Mouse (Mus musculus) lung, postnatal 0 days (tissue): ENCODE results near the gene Evl. TPM values are rescaled to one million over a fixed set of nuclear protein-coding genes. Genes with fewer than 3 reads are reported as not detected.

Experiments
- ATAC-seq: fragments of 200-750 bp; cut with Nextera tagmentation; 2 replicates; pipeline ENCODE4 v1.8.0; 2017; ENCODE audit warnings: moderate library complexity
- DNase-seq: peaks from one replicate; pipeline ENCODE4 v3.0.0-alpha.2; 2016; ENCODE audit warnings: low spot score
- H3K27ac ChIP-seq: fragments of 300-500 bp; sonication (generic); 2 replicates; pipeline ENCODE4 v1.5.1; 2014; ENCODE audit warnings: antibody characterized with exemption, mild to moderate bottlenecking, low read length, mixed read lengths
- H3K27me3 ChIP-seq: fragments of 300-500 bp; sonication (generic); replicated peaks from 2 replicates; pipeline ENCODE4 v1.6.1; 2014; ENCODE audit warnings: low read length, mixed read lengths; ENCODE audit not compliant: insufficient read depth
- H3K36me3 ChIP-seq: fragments of 300-500 bp; sonication (generic); 2 replicates; pipeline ENCODE4 v1.6.1; 2014; ENCODE audit warnings: low read length, mixed read lengths; ENCODE audit not compliant: insufficient read depth
- H3K4me1 ChIP-seq: fragments of 300-500 bp; sonication (generic); 2 replicates; pipeline ENCODE4 v1.6.1; 2014; ENCODE audit warnings: antibody characterized with exemption, low read depth, low read length, mixed read lengths; ENCODE audit not compliant: insufficient read depth
- H3K4me2 ChIP-seq: fragments of 300-500 bp; sonication (generic); replicated peaks from 2 replicates; pipeline ENCODE4 v1.6.1; 2014; ENCODE audit warnings: low read depth, mild to moderate bottlenecking, low read length, moderate library complexity, mixed read lengths
- H3K4me3 ChIP-seq: fragments of 300-500 bp; sonication (generic); 2 replicates; pipeline ENCODE4 v1.5.1; 2014; ENCODE audit warnings: low read depth, low read length
- H3K9ac ChIP-seq: fragments of 300-500 bp; sonication (generic); replicated peaks from 2 replicates; pipeline ENCODE4 v1.6.1; 2014; ENCODE audit warnings: low read depth, mild to moderate bottlenecking
- H3K9me3 ChIP-seq: fragments of 300-500 bp; sonication (generic); 2 replicates; pipeline ENCODE4 v1.6.1; 2016; ENCODE audit warnings: low read length, mixed read lengths
- CTCF ChIP-seq: IDR thresholded peaks from 2 replicates; pipeline ENCODE4 v1.5.1; 2016; ENCODE audit warnings: antibody characterized with exemption, mild to moderate bottlenecking
- EP300 ChIP-seq: IDR thresholded peaks from 2 replicates; pipeline ENCODE4 v1.6.1; 2016; ENCODE audit warnings: antibody characterized with exemption, mild to moderate bottlenecking, control low read depth
- WGBS: fragments of 180-500 bp; shearing (Covaris S2); extraction: QIAGEN DNeasy Blood & Tissue Kit; methylation state at CpG from one replicate; pipeline ENCODE4 v1.1.7; 2014; 5-methylcytosine and 5-hydroxymethylcytosine counted together
- polyA plus RNA-seq: library from polyadenylated mRNA; unstranded; fragments of >200 nt; fragmentation: Nextera tagmentation; extraction: Ambion mirVana; gene quantifications from 2 replicates; pipeline ENCODE4 v1.2.1, GENCODE M21; 2015

Evl gene
- polyA plus RNA-seq, 1 experiment from 2014 or later: 45.5 TPM

DNA sequence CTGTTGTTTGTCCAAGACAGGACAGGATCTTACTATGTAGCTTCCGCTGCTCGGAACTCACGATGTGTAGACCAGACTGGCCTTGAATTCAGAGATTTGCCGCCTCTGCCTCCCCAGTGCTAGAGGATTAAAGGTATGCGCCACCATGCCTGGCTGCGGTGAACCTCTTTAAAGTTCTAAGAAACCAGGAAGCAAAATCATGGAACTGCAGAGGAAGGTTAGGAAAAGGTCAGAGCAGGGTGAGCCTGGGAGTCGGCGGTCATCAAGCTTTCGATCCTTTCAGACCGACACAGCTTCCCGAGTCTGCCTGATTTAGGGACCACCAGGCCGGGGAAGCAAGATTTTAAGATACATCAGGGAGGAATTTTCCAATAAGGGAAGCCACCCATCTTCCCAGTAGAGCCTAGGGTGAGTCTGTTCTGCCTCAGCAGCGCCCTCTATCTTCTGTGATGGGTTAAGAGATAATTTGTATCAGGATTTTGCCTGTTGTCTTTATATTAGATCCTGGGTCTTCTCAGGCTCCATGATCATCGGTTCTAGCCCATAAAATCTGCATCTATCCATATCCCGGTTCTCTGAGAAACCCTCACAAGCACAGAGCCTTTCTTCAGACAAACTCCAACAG is 7.2 kb upstream of the Evl start:
- H3K9ac ChIP-seq: no peak overlapping the region
- no peaks in the 10 kb centered on the region for H3K27me3 ChIP-seq
- H3K4me1 ChIP-seq: no peaks in the 10 kb centered on the region
- H3K4me3 ChIP-seq: no peak overlapping the region
- H3K4me2 ChIP-seq: peak overlapping the region; percentile 15; the same call in 1 of the 2 replicates
- no peak for TF ChIP-seq EP300
- TF ChIP-seq CTCF: peak; percentile 48
- 43% methylated on average over 15 of the region's 15 CpGs for WGBS
- ATAC-seq (peak; percentile 26; the same call in 1 of the 2 replicates), DNase-seq (no peak)
- H3K27ac ChIP-seq: no peak overlapping the region
- no peaks in the 10 kb centered on the region for H3K9me3 ChIP-seq
- H3K36me3 ChIP-seq: no peaks in the 10 kb centered on the region

DNA sequence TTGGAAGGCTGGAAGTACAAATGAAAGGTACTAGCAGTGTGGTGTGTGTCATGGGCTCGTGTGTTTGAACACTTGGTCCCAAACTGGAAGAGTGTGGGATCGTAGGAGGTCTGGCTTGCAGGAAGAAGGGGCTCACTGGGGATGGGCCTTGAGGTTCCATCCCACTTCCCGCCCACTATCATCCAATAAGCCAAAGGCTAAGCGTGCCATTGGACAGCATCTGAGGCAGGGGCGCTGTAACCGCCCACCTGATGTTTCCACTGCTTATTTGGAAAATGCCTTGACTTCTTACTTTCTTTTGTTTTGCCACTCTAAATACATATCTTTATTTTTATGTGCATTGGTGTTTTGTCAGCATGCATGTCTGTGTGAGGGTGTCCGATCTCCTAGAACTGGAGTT is 2.8 kb upstream of the Evl start:
- ATAC-seq (no peak), DNase-seq (no peak)
- 87% methylated on average over 7 of the region's 7 CpGs for WGBS
- no peak overlapping the region for H3K9ac ChIP-seq
- no peaks in the 10 kb centered on the region for H3K36me3 ChIP-seq
- H3K9me3 ChIP-seq: no peaks in the 10 kb centered on the region
- TF ChIP-seq CTCF (no peak), EP300 (no peak)
- H3K4me3 ChIP-seq: no peak overlapping the region
- H3K27me3 ChIP-seq: no peaks in the 10 kb centered on the region
- H3K4me2 ChIP-seq: no peak overlapping the region
- no peaks in the 10 kb centered on the region for H3K4me1 ChIP-seq
- no peak overlapping the region for H3K27ac ChIP-seq

DNA sequence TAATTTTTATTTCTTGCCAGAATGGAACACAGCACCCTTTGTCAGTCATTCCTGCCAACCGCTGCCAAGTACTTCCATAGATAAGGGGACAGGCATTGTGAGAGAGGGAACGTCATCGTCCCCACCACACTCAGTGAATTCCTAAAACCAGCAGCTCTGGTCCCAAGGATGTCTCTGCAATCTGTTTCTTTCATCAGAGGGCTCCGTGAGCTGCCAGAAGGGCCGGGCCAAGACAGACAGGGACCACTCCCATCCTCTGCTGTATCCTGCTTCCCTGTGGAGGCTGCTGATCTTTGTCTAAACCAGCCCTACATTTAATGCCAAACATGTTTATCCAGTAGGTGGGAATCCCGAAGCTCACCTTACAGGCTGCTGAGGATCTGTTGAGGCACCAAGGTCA is 1.4 kb upstream of the Evl start:
- no peak for TF ChIP-seq EP300
- no peak for TF ChIP-seq CTCF
- Histone ChIP-seq H3K4me1 (no peaks in the 10 kb centered on the region), H3K4me2 (no peak overlapping the region), H3K27me3 (no peaks in the 10 kb centered on the region), H3K4me3 (no peak overlapping the region), H3K36me3 (no peaks in the 10 kb centered on the region), H3K9ac (no peak overlapping the region), H3K27ac (no peak overlapping the region), H3K9me3 (no peaks in the 10 kb centered on the region)
- no peak for ATAC-seq
- 39% methylated on average over 6 of the region's 6 CpGs for WGBS
- peak; percentile 43 for DNase-seq

DNA sequence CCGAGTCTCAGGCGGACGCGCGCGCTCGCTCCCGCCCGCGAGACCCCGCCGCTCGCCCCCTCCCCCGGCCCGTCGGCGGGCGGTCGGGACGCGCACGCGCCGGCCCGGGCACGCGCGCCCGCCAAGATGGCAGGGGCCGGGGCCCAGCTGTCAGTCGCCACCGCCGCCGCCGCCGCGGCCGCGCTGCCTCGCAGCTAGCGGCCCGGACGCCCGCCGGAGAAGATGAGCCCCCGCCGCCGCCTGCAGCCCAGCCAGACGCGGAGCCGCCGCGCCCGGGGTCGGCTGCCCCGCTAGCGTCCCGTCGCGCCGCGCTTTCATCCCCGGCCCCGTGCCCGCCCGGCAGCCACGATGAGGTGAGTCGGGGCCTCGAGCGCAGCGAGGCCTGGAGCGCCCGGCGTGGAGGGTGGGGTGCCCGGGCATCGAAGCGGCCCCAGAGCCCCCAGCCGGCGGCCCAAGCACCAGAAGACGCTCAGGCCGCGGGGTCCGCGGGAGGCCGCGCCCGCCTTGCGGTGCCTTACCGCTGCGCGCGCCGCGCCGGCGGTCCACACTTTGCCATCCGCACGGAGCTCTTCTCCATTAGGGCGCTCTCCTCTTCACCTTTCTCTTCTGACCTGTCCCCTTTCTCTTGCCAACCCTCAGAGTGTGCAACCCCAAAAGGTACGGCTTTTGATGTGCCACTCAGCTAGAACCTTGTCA is 489 bp downstream of the Evl start:
- peak overlapping the region; percentile 93 for H3K4me3 ChIP-seq
- peak overlapping the region; percentile 80 for H3K4me2 ChIP-seq
- TF ChIP-seq EP300 (no peak), CTCF (no peak)
- no peaks in the 10 kb centered on the region for H3K4me1 ChIP-seq
- no peaks in the 10 kb centered on the region for H3K27me3 ChIP-seq
- peak overlapping the region; percentile 66; the same call in 1 of the 2 replicates for H3K27ac ChIP-seq
- DNase-seq: peak; percentile 34
- WGBS: 3% methylated on average over 48 of the region's 100 CpGs
- peak; percentile 83 for ATAC-seq
- H3K9me3 ChIP-seq: no peaks in the 10 kb centered on the region
- no peaks in the 10 kb centered on the region for H3K36me3 ChIP-seq
- peak overlapping the region; percentile 83 for H3K9ac ChIP-seq

DNA sequence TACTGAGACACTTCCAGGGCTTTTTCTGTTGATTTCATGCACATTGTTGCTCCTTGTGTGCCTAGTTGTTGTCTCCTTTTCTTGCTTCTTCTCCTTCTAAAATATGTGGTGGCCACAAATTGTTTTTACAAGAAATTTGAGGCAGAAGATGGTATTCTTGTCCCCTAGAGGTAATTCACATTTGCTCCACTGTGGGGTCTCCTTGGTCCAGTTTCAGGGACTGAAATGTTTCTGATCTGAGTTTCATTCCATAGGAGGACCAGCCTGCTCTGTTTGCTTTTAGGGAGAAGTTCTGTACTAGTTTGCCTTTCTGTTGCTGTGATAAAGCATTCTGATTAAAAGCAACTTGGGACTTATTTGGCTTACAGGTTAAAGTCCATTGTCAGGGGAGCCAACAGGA is 3.7 kb downstream of the Evl start:
- no peak for ATAC-seq
- DNase-seq: no peak
- Histone ChIP-seq H3K4me3 (no peak overlapping the region), H3K4me2 (no peak overlapping the region), H3K9ac (no peak overlapping the region), H3K27ac (no peak overlapping the region), H3K4me1 (no peaks in the 10 kb centered on the region), H3K27me3 (no peaks in the 10 kb centered on the region), H3K9me3 (no peaks in the 10 kb centered on the region), H3K36me3 (no peaks in the 10 kb centered on the region)
- TF ChIP-seq CTCF (peak; percentile 29), EP300 (no peak)

DNA sequence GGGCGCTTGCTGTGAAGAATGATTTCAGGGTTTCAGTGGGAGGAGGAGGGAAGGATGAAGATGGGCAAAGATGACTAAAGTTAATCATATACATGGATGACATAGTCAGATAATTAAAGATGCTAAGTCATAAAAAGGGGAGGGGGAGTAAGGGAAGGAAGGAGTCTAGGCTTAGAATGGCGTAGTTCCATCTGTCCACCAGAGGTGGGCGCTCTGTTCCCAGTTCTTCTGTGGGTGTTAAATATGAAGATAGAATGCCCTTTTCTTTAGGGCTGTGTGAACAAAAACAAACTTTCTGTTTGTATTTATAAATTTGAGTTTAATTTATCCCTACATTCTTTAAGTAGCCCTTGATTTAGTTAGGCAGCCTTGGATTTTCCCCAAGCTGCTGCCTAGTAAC is 8.7 kb downstream of the Evl start:
- WGBS: 88% methylated on average over 3 of the region's 3 CpGs
- Histone ChIP-seq H3K4me3 (no peak overlapping the region), H3K27me3 (no peaks in the 10 kb centered on the region), H3K9ac (no peak overlapping the region), H3K4me2 (no peak overlapping the region), H3K9me3 (no peaks in the 10 kb centered on the region), H3K4me1 (no peaks in the 10 kb centered on the region), H3K36me3 (no peaks in the 10 kb centered on the region), H3K27ac (no peak overlapping the region)
- DNase-seq (peak; percentile 32), ATAC-seq (no peak)
- no peak for TF ChIP-seq EP300
- TF ChIP-seq CTCF: peak; percentile 70
